Mouse (Mus musculus) bone marrow, adult 2 months (tissue): Measurements from ENCODE around the gene Usp5. TPM values are rescaled to one million over a fixed set of nuclear protein-coding genes. Genes with fewer than 3 reads are reported as not detected.
"Not testable (repeated sequence)": the region's sequence is repeated elsewhere in the genome, so short reads cannot be mapped to it uniquely, and the experiment has no call there.

Experiments used
- H3K27ac ChIP-seq: fragments of 200-500 bp; 2 replicates; pipeline ENCODE4 v1.5.1; 2012; ENCODE audit warnings: low read depth, mild to moderate bottlenecking, control low read depth, inconsistent platforms, low read length; ENCODE audit not compliant: control insufficient read depth, poor library complexity, insufficient read depth
- H3K4me1 ChIP-seq: fragments of 200-500 bp; 2 replicates; pipeline ENCODE4 v1.6.1; 2011; ENCODE audit warnings: low read length; ENCODE audit not compliant: control insufficient read depth, insufficient read depth
- H3K4me3 ChIP-seq: fragments of 200-500 bp; replicated peaks from 2 replicates; pipeline ENCODE3; 2011; ENCODE audit warnings: mild to moderate bottlenecking, low read depth, low read length, control low read depth; ENCODE audit not compliant: control insufficient read depth
- CTCF ChIP-seq: fragments of 200-500 bp; IDR thresholded peaks from 2 replicates; pipeline ENCODE4 v1.5.1; 2011; ENCODE audit warnings: low read length, control low read depth; ENCODE audit not compliant: control insufficient read depth, insufficient read depth
- POLR2A ChIP-seq: fragments of 200-500 bp; IDR thresholded peaks from 2 replicates; pipeline ENCODE4 v1.6.1; 2011; ENCODE audit warnings: low read depth, mild to moderate bottlenecking, control low read depth, low read length, borderline replicate concordance; ENCODE audit not compliant: control insufficient read depth
- WGBS: fragments of 180-500 bp; shearing (Covaris S2); methylation state at CpG from one replicate; pipeline ENCODE4 v1.1.7; 2018; 5-methylcytosine and 5-hydroxymethylcytosine counted together
- polyA plus RNA-seq: library from polyadenylated mRNA; stranded (reverse); fragments of >200 nt; gene quantifications from 2 replicates; pipeline ENCODE4 v1.2.4, GENCODE M21; 2011; ENCODE audit warnings: low replicate concordance; ENCODE audit not compliant: missing spikeins, insufficient read depth, insufficient read length

Gene Usp5
- polyA plus RNA-seq, 1 experiment = 53.9 TPM

- Histone ChIP-seq H3K27ac (no peak overlapping the region), H3K4me3 (no peak overlapping the region), H3K4me1 (peaks cover 5% of the 10 kb centered on the region)
- WGBS = 90% methylated on average over 4 of the region's 4 CpGs
- no peak for TF ChIP-seq CTCF
- TF ChIP-seq POLR2A = no peak
Measured at GRCm38 (mm10) chr6:124816611-124817010, 12.7 kb downstream of the Usp5 start.

DNA sequence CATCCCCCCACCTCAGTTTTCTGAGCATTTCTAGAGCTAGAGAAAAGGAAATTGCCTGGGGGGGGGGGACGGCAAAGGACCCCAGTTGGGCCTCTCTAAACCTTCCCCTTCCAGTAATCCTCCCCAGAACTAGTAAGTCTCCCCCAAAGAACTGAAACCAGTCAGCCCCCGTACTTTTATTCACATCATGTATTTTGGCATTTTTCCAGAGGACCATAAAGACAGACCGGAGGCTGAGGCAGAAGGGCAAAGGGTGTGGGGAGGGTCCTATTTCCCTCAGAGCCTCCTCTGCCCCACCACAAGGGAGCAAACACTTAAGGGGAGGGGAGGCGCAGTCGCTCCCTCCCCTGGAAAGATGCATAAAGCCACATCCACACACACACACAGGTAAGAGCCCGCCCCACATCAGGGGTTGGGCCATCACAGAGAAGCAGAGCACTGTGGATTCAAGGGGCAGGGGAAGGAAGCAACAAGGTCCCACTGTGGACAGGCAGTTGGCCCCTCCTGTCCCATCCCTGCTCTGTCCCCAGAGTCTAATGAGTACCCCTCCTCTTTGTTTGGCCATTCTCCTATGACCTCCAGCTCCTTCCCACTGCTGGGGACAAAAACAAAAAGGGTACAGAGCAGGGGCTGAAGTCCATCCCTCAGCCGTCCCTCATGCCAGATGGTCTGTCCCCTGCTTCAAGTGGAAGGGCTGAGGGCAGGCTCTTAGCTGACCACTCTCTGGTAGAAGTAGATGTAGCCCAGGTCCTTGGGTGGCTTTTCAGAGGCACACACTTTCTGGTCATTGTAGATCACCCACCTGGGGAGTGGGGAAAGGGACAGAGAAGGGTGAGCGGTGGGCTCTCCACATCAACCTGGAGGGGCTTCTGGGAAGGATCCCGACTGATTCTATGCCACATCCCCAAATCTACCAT, 14.2 kb downstream of the Usp5 start:
- TF ChIP-seq POLR2A = no peak
- TF ChIP-seq CTCF = no peak
- peaks cover 5% of the 10 kb centered on the region for H3K4me1 ChIP-seq
- WGBS = 76% methylated on average over 9 of the region's 9 CpGs
- H3K27ac ChIP-seq = no peak overlapping the region
- no peak overlapping the region for H3K4me3 ChIP-seq

- H3K27ac ChIP-seq = peak overlapping the region; percentile 19; the same call in 1 of the 2 replicates
- peaks cover 9% of the 10 kb centered on the region for H3K4me1 ChIP-seq
- WGBS = 25% methylated on average over 8 of the region's 8 CpGs
Measured at GRCm38 (mm10) chr6:124814448-124814847, 14.8 kb downstream of the Usp5 start.

DNA sequence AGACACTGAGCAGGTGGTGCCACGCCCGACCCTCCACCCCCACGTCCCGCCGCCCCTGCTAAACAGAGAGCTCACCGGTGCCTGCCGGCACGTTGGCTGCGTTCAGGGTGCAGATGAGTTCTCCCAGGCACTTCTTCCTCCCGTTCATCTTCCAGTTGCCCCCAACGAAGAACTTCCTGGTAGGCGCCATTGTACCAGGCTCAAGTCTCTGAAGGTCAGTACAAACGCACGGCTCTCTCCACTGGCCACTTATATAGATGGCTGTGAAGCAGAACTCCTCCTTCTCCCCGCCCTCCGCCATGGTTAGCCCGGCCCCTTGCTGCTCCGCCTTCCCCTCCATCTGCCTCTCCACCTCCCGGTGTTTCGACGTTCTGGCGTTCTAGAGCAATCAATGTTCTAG, 15.4 kb downstream of the Usp5 start, which contains the start of gene Tpi1:
Tpi1 (minus strand) TSS at position 364 of the 400 bp plus-strand sequence.
- Histone ChIP-seq H3K4me1 (peaks cover 9% of the 10 kb centered on the region), H3K27ac (peak within 1 kb of the TSS; percentile 19), H3K4me3 (peak within 1 kb of the TSS; percentile 86)
- 0 out of 2 replicates have a peak, but pooled peaks have one; percentile 6 for TF ChIP-seq CTCF
- TF ChIP-seq POLR2A = peak; percentile 70
- WGBS = under 1% methylated on average over 22 of the region's 22 CpGs

More at GRCm38 (mm10) chr6:124814448-124814847, 14.8 kb downstream of the Usp5 start:
- no peak overlapping the region for H3K4me3 ChIP-seq
- TF ChIP-seq POLR2A = no peak
- TF ChIP-seq CTCF = no peak

GRCm38 (mm10) chr6:124813496-124813895, 15.8 kb downstream of the Usp5 start:
- peak; percentile 58; the same call in 1 of the 2 replicates for TF ChIP-seq POLR2A
- TF ChIP-seq CTCF = no peak
- WGBS = 0% methylated on average over 18 of the region's 18 CpGs
- H3K4me3 ChIP-seq = peak overlapping the region; percentile 86
- H3K27ac ChIP-seq = peak overlapping the region; percentile 2
- H3K4me1 ChIP-seq = peaks cover 6% of the 10 kb centered on the region

DNA sequence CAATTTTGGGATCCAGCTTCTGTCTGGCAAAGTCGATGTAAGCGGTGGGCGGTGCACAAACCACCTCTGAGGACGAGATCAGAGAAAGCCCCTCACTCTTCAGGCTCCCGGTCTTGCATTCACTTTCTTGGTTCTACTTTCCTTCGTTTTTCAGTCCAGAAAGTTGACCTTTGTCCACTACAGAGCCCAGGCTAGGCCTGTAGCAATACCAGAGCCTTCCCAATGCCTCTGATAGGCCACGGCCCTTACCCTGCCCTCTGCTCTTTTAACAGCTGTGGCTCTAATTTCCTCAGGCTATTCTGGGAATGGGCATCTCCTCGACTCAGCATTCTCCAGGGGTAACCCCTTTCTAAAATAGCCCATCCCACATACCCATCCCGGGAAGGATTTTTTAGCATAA, 16.4 kb downstream of the Usp5 start:
- Histone ChIP-seq H3K4me3 (no peak overlapping the region), H3K27ac (no peak overlapping the region), H3K4me1 (peaks cover 7% of the 10 kb centered on the region)
- no peak for TF ChIP-seq POLR2A
- 43% methylated on average over 9 of the region's 9 CpGs for WGBS

DNA sequence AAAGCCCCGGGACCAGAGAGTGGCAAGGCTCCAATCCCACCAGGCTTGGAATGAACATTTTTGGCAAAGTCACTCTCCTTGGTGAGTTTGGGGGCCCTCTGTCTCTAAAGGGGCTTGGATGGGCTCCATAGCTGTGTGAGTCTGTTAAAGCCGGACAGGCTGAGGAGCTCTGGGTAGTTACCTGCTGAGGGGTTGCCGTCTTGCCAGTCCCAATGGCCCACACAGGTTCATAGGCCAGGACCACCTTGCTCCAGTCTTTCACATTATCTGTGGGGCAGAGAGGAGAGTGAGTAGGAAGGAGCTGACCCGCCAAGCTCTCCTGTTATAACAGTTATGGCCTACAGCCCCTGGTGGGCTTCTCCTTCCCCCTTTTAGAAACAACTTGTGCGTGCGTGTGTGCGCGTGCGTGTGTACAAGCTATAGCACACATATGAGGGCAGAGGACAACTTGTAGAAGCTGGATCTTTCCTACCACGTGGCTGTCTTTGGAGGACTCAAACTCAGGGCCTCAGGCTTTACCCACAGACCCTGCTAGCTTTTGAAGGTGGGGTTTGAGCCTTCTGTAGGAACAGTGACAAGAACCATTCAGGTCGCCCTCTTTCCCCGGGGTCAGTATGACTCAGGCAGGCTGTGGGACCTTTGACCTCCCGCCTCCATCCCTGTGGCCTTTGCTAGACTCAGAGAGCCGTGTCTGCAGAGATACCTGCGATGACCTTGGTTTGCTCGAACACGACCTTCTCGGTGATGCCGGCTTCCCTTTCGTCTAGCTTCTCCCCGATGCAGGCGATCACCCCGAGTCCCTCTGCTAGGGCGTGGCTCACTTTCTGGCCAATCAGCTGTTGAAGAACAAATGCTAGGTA, 17.4 kb downstream of the Usp5 start:
- no peak for TF ChIP-seq POLR2A
- no peak for TF ChIP-seq CTCF
- H3K4me1 ChIP-seq = peaks cover 7% of the 10 kb centered on the region
- no peak overlapping the region for H3K27ac ChIP-seq
- WGBS = 88% methylated on average over 24 of the region's 24 CpGs
- no peak overlapping the region for H3K4me3 ChIP-seq

- WGBS = 72% methylated on average over 4 of the region's 4 CpGs
- Histone ChIP-seq H3K4me1 (peaks cover 7% of the 10 kb centered on the region), H3K4me3 (no peak overlapping the region), H3K27ac (no peak overlapping the region)
- TF ChIP-seq POLR2A = no peak
- no peak for TF ChIP-seq CTCF
Measured at GRCm38 (mm10) chr6:124811403-124811665, 17.9 kb downstream of the Usp5 start.

- not testable (repeated sequence) for H3K4me1 ChIP-seq, H3K27ac ChIP-seq, H3K4me3 ChIP-seq
- WGBS = 69% methylated on average over 11 of the region's 11 CpGs
Measured at GRCm38 (mm10) chr6:124810566-124811402, 18.5 kb downstream of the Usp5 start.
